Mouse (Mus musculus) forebrain, embryonic 14.5 days (tissue): ENCODE data around the gene Kcnmb4. TPM values are rescaled to one million over a fixed set of nuclear protein-coding genes. Genes with fewer than 3 reads are reported as not detected.
A peak's percentile ranks its signal among the peaks of the same experiment; 100 is the strongest.

Source experiments
- ATAC-seq: fragments of 200-750 bp; cut with Nextera tagmentation; 2 replicates; pipeline ENCODE4 v1.8.0; 2017; ENCODE audit warnings: mild to moderate bottlenecking, moderate library complexity
- DNase-seq: peaks from one replicate; pipeline ENCODE4 v3.0.0-alpha.2; 2015; ENCODE audit warnings: low spot score
- H3K27ac ChIP-seq: fragments of 300-500 bp; sonication (generic); 2 replicates; pipeline ENCODE4 v1.5.1; 2014; ENCODE audit warnings: low read depth, mild to moderate bottlenecking, control low read depth, low read length, moderate library complexity
- H3K27me3 ChIP-seq: fragments of 300-500 bp; sonication (generic); replicated peaks from 2 replicates; pipeline ENCODE4 v1.6.1; 2014; ENCODE audit warnings: low read length, control low read depth, mixed read lengths; ENCODE audit not compliant: control insufficient read depth, insufficient read depth
- H3K36me3 ChIP-seq: fragments of 300-500 bp; sonication (generic); 2 replicates; pipeline ENCODE4 v1.6.1; 2014; ENCODE audit warnings: low read length, control low read depth; ENCODE audit not compliant: control insufficient read depth, insufficient read depth
- H3K4me1 ChIP-seq: fragments of 300-500 bp; sonication (generic); 2 replicates; pipeline ENCODE4 v1.6.1; 2014; ENCODE audit warnings: antibody characterized with exemption, low read length, control low read depth; ENCODE audit not compliant: control insufficient read depth, insufficient read depth
- H3K4me2 ChIP-seq: fragments of 300-500 bp; sonication (generic); 2 replicates; pipeline ENCODE4 v1.6.1; 2014; ENCODE audit warnings: mild to moderate bottlenecking, control low read depth, low read length
- H3K4me3 ChIP-seq: fragments of 300-500 bp; sonication (generic); 2 replicates; pipeline ENCODE4 v1.5.1; 2014; ENCODE audit warnings: low read depth, low read length, control low read depth
- H3K9ac ChIP-seq: fragments of 300-500 bp; sonication (generic); 2 replicates; pipeline ENCODE4 v1.6.1; 2014; ENCODE audit warnings: mild to moderate bottlenecking, low read length, control low read depth, moderate library complexity
- H3K9me3 ChIP-seq: fragments of 300-500 bp; sonication (generic); replicated peaks from 2 replicates; pipeline ENCODE4 v1.6.1; 2016; ENCODE audit warnings: low read length, control low read depth, mixed read lengths; ENCODE audit not compliant: control insufficient read depth
- WGBS: fragments of 180-500 bp; shearing (Covaris S2); extraction: QIAGEN DNeasy Blood & Tissue Kit; methylation state at CpG from one replicate; pipeline ENCODE4 v1.1.7; 2014; 5-methylcytosine and 5-hydroxymethylcytosine counted together
- polyA plus RNA-seq: library from polyadenylated mRNA; unstranded; fragments of >200 nt; fragmentation: Nextera tagmentation; extraction: Ambion mirVana; gene quantifications from 2 replicates; pipeline ENCODE4 v1.2.1, GENCODE M21; 2014

Kcnmb4 gene
- polyA plus RNA-seq, 1 experiment from 2014 or later = 17.5 TPM

- Histone ChIP-seq H3K36me3 (no peaks in the 10 kb centered on the region), H3K4me1 (no peaks in the 10 kb centered on the region), H3K27ac (no peak overlapping the region), H3K9me3 (no peaks in the 10 kb centered on the region), H3K9ac (no peak overlapping the region), H3K27me3 (no peaks in the 10 kb centered on the region), H3K4me2 (no peak overlapping the region), H3K4me3 (no peak overlapping the region)
- no peak for DNase-seq
- ATAC-seq = no peak
- 94% methylated on average over 8 of the region's 8 CpGs for WGBS
Observed at GRCm38 (mm10) chr10:116444826-116445225, 28.9 kb downstream of the Kcnmb4 start.

GRCm38 (mm10) chr10:116444371-116444770, 29.3 kb downstream of the Kcnmb4 start:
- ATAC-seq (no peak), DNase-seq (no peak)
- 90% methylated on average over 10 of the region's 10 CpGs for WGBS
- Histone ChIP-seq H3K27me3 (no peaks in the 10 kb centered on the region), H3K4me1 (no peaks in the 10 kb centered on the region), H3K27ac (no peak overlapping the region), H3K4me3 (no peak overlapping the region), H3K9me3 (no peaks in the 10 kb centered on the region), H3K4me2 (no peak overlapping the region), H3K9ac (no peak overlapping the region), H3K36me3 (no peaks in the 10 kb centered on the region)

GRCm38 (mm10) chr10:116440946-116441345, 32.7 kb downstream of the Kcnmb4 start:
- no peak for ATAC-seq
- H3K27me3 ChIP-seq = no peaks in the 10 kb centered on the region
- no peaks in the 10 kb centered on the region for H3K9me3 ChIP-seq
- H3K4me2 ChIP-seq = no peak overlapping the region
- no peaks in the 10 kb centered on the region for H3K36me3 ChIP-seq
- no peak for DNase-seq
- H3K9ac ChIP-seq = no peak overlapping the region
- no peaks in the 10 kb centered on the region for H3K4me1 ChIP-seq
- 96% methylated on average over 7 of the region's 7 CpGs for WGBS
- H3K27ac ChIP-seq = no peak overlapping the region
- H3K4me3 ChIP-seq = no peak overlapping the region

- no peak overlapping the region for H3K9ac ChIP-seq
- H3K4me2 ChIP-seq = no peak overlapping the region
- no peaks in the 10 kb centered on the region for H3K4me1 ChIP-seq
- H3K9me3 ChIP-seq = no peaks in the 10 kb centered on the region
- H3K27me3 ChIP-seq = no peaks in the 10 kb centered on the region
- H3K4me3 ChIP-seq = no peak overlapping the region
- ATAC-seq = no peak
- no peak overlapping the region for H3K27ac ChIP-seq
- WGBS = 96% methylated on average over 10 of the region's 10 CpGs
- DNase-seq = no peak
- H3K36me3 ChIP-seq = no peaks in the 10 kb centered on the region
Observed at GRCm38 (mm10) chr10:116440088-116440487, 33.6 kb downstream of the Kcnmb4 start.

- Histone ChIP-seq H3K4me1 (no peaks in the 10 kb centered on the region), H3K36me3 (no peaks in the 10 kb centered on the region), H3K27me3 (no peaks in the 10 kb centered on the region), H3K27ac (no peak overlapping the region), H3K4me2 (no peak overlapping the region), H3K4me3 (no peak overlapping the region), H3K9ac (no peak overlapping the region), H3K9me3 (no peaks in the 10 kb centered on the region)
- WGBS = 86% methylated on average over 12 of the region's 12 CpGs
- ATAC-seq (no peak), DNase-seq (no peak)
Observed at GRCm38 (mm10) chr10:116435455-116435854, 38.2 kb downstream of the Kcnmb4 start.

- no peaks in the 10 kb centered on the region for H3K9me3 ChIP-seq
- H3K27ac ChIP-seq = no peak overlapping the region
- no peak for ATAC-seq
- no peak for DNase-seq
- 80% methylated on average over 7 of the region's 7 CpGs for WGBS
- H3K36me3 ChIP-seq = no peaks in the 10 kb centered on the region
- no peak overlapping the region for H3K9ac ChIP-seq
- no peaks in the 10 kb centered on the region for H3K4me1 ChIP-seq
- no peaks in the 10 kb centered on the region for H3K27me3 ChIP-seq
- no peak overlapping the region for H3K4me3 ChIP-seq
- no peak overlapping the region for H3K4me2 ChIP-seq
Observed at GRCm38 (mm10) chr10:116432421-116432820, 41.3 kb downstream of the Kcnmb4 start.

GRCm38 (mm10) chr10:116428026-116428780, 45.5 kb downstream of the Kcnmb4 start:
- ATAC-seq (no peak), DNase-seq (no peak)
- Histone ChIP-seq H3K4me2 (no peak overlapping the region), H3K9ac (no peak overlapping the region), H3K27ac (no peak overlapping the region), H3K36me3 (no peaks in the 10 kb centered on the region), H3K9me3 (no peaks in the 10 kb centered on the region), H3K4me1 (no peaks in the 10 kb centered on the region), H3K4me3 (no peak overlapping the region), H3K27me3 (no peaks in the 10 kb centered on the region)
- WGBS = 93% methylated on average over 26 of the region's 26 CpGs

GRCm38 (mm10) chr10:116426176-116426575, 47.5 kb downstream of the Kcnmb4 start:
- no peaks in the 10 kb centered on the region for H3K9me3 ChIP-seq
- H3K27me3 ChIP-seq = no peaks in the 10 kb centered on the region
- DNase-seq = no peak
- WGBS = 92% methylated on average over 7 of the region's 7 CpGs
- H3K9ac ChIP-seq = no peak overlapping the region
- H3K4me3 ChIP-seq = no peak overlapping the region
- no peak for ATAC-seq
- no peaks in the 10 kb centered on the region for H3K36me3 ChIP-seq
- no peak overlapping the region for H3K4me2 ChIP-seq
- H3K4me1 ChIP-seq = no peaks in the 10 kb centered on the region
- H3K27ac ChIP-seq = no peak overlapping the region

GRCm38 (mm10) chr10:116424921-116425320, 48.8 kb downstream of the Kcnmb4 start:
- Histone ChIP-seq H3K27me3 (no peaks in the 10 kb centered on the region), H3K4me2 (no peak overlapping the region), H3K9me3 (no peaks in the 10 kb centered on the region), H3K4me3 (no peak overlapping the region), H3K4me1 (no peaks in the 10 kb centered on the region), H3K9ac (no peak overlapping the region), H3K36me3 (no peaks in the 10 kb centered on the region), H3K27ac (no peak overlapping the region)
- WGBS = 78% methylated on average over 6 of the region's 6 CpGs
- DNase-seq = peak; percentile 46
- no peak for ATAC-seq
